ENCODE assay signal across 8 mouse cellular contexts in genomic region chrX:99042451-99042951, GRCm38 (mm10). TPM values are rescaled to one million over a fixed set of nuclear protein-coding genes. Genes with fewer than 3 reads are reported as not detected.
DNase-seq lines count a peak whose midpoint lies in the region; ATAC-seq lines count a peak whose summit lies in the region.

No protein-coding gene starts in this region.

- H3K36me3 ChIP-seq in forebrain, embryonic 11.5 days (ENCODE audit: control insufficient read depth, insufficient read depth, low read length) = no peaks in the 10 kb centered on the region
- no peaks in the 10 kb centered on the region for H3K36me3 ChIP-seq in heart, embryonic 15.5 days
- no peaks in the 10 kb centered on the region for H3K36me3 ChIP-seq in liver, embryonic 12.5 days
- H3K36me3 ChIP-seq in stomach, embryonic 15.5 days = no peaks in the 10 kb centered on the region

- peak; percentile 97 for ATAC-seq in forebrain, embryonic 11.5 days (replicated peaks; ENCODE audit: low FRiP score)
- peak; percentile 95 for ATAC-seq in heart, embryonic 15.5 days (replicated peaks; ENCODE audit: insufficient number of reproducible peaks, insufficient read depth, low FRiP score, low read depth)
- peak; percentile 92 for ATAC-seq in liver, embryonic 12.5 days
- peak; percentile 94 for ATAC-seq in stomach, embryonic 15.5 days (ENCODE audit: insufficient read depth, low FRiP score, low read depth)

- no peaks in the 10 kb centered on the region for H3K9me3 ChIP-seq in forebrain, embryonic 11.5 days (ENCODE audit: control insufficient read depth, low read length)
- no peaks in the 10 kb centered on the region for H3K9me3 ChIP-seq in heart, embryonic 15.5 days (replicated peaks)
- no peaks in the 10 kb centered on the region for H3K9me3 ChIP-seq in liver, embryonic 12.5 days (replicated peaks)
- no peaks in the 10 kb centered on the region for H3K9me3 ChIP-seq in stomach, embryonic 15.5 days

- peak overlapping the region; percentile 36 for H3K4me3 ChIP-seq in forebrain, embryonic 11.5 days (ENCODE audit: low read depth, low read length)
- H3K4me3 ChIP-seq in heart, embryonic 15.5 days = peak overlapping the region; percentile 60
- H3K4me3 ChIP-seq in liver, embryonic 12.5 days = peak overlapping the region; percentile 53
- peak overlapping the region; percentile 47 for H3K4me3 ChIP-seq in stomach, embryonic 15.5 days (replicated peaks)

- peak overlapping the region; percentile 65 for H3K4me2 ChIP-seq in forebrain, embryonic 11.5 days (ENCODE audit: low read depth, low read length, severe bottlenecking)
- peak overlapping the region; percentile 73 for H3K4me2 ChIP-seq in heart, embryonic 15.5 days
- H3K4me2 ChIP-seq in liver, embryonic 12.5 days = peak overlapping the region; percentile 74
- H3K4me2 ChIP-seq in stomach, embryonic 15.5 days = peak overlapping the region; percentile 82

- DNase-seq in B cell, adult 2 months = peak; percentile 37 to 61
- peak; percentile 32 for DNase-seq in brain, embryonic 18.5 days (ENCODE audit: low read depth, low spot score)
- peak; percentile 89 for DNase-seq in forebrain, embryonic 11.5 days (ENCODE audit: low spot score)
- DNase-seq in kidney, postnatal 14 days = peak; percentile 92
- peak; percentile 74 for DNase-seq in neural tube, embryonic 10.5 days (ENCODE audit: extremely low spot score, low spot score)

- no peaks in the 10 kb centered on the region for H3K4me1 ChIP-seq in forebrain, embryonic 11.5 days (replicated peaks; ENCODE audit: control insufficient read depth, insufficient read depth, low read length)
- H3K4me1 ChIP-seq in heart, embryonic 15.5 days (replicated peaks) = peaks cover 23% of the 10 kb centered on the region
- no peaks in the 10 kb centered on the region for H3K4me1 ChIP-seq in liver, embryonic 12.5 days
- H3K4me1 ChIP-seq in stomach, embryonic 15.5 days = no peaks in the 10 kb centered on the region

- H3K9ac ChIP-seq in forebrain, embryonic 11.5 days (ENCODE audit: low read length) = peak overlapping the region; percentile 16; the same call in 1 of the 2 replicates
- H3K9ac ChIP-seq in heart, embryonic 15.5 days = peak overlapping the region; percentile 65
- peak overlapping the region; percentile 55 for H3K9ac ChIP-seq in liver, embryonic 12.5 days
- no peak overlapping the region for H3K9ac ChIP-seq in stomach, embryonic 15.5 days

- H3K27me3 ChIP-seq in forebrain, embryonic 11.5 days (ENCODE audit: control insufficient read depth, insufficient read depth, low read length) = peaks cover 25% of the 10 kb centered on the region; the same call in 1 of the 2 replicates
- no peaks in the 10 kb centered on the region for H3K27me3 ChIP-seq in heart, embryonic 15.5 days
- H3K27me3 ChIP-seq in liver, embryonic 12.5 days (replicated peaks) = peaks cover 52% of the 10 kb centered on the region
- H3K27me3 ChIP-seq in stomach, embryonic 15.5 days (replicated peaks) = peaks cover 10% of the 10 kb centered on the region; the same call in 1 of the 2 replicates

- no peak overlapping the region for H3K27ac ChIP-seq in forebrain, embryonic 11.5 days (ENCODE audit: low read depth, low read length)
- H3K27ac ChIP-seq in heart, embryonic 15.5 days = peak overlapping the region; percentile 88
- peak overlapping the region; percentile 68 for H3K27ac ChIP-seq in liver, embryonic 12.5 days
- peak overlapping the region; percentile 57; the same call in 1 of the 2 replicates for H3K27ac ChIP-seq in stomach, embryonic 15.5 days

- WGBS in forebrain, embryonic 11.5 days = 17% methylated on average over 31 of the region's 31 CpGs
- WGBS in heart, embryonic 15.5 days = 24% methylated on average over 31 of the region's 31 CpGs
- 7% methylated on average over 31 of the region's 31 CpGs for WGBS in liver, embryonic 12.5 days (ENCODE audit: insufficient replicate concordance)
- WGBS in stomach, embryonic 15.5 days = 16% methylated on average over 31 of the region's 31 CpGs

RNA-seq across cellular contexts. Expression of gene Stard8, which starts 39.5 kb away (rescaled TPM):
- 8.9 and 9.4 TPM in 2 replicates for polyA plus RNA-seq in forebrain, embryonic 11.5 days (2014; fragmentation: Nextera tagmentation; extraction: Ambion mirVana)
- polyA plus RNA-seq in heart, embryonic 15.5 days (2015; fragmentation: Nextera tagmentation; extraction: Ambion mirVana) = 14.4 and 15.4 TPM in 2 replicates
- polyA plus RNA-seq in liver, embryonic 12.5 days (2016; fragmentation: Nextera tagmentation; extraction: Ambion mirVana) = 5.2 and 6.1 TPM in 2 replicates
- polyA plus RNA-seq in stomach, embryonic 15.5 days (2015; fragmentation: Nextera tagmentation; extraction: Ambion mirVana) = 7.4 and 8.1 TPM in 2 replicates

Comparison
In these comparisons a context has a peak if more than half of its experiments do, and no peak if none do; other contexts are left out.
1. DNase-seq: peak in every context shown above with its lines; median percentile 92 in kidney, postnatal 14 days; 89 in forebrain, embryonic 11.5 days; 74 in neural tube, embryonic 10.5 days; 49 in B cell, adult 2 months; 32 in brain, embryonic 18.5 days.